Mouse (Mus musculus) frontal cortex, postnatal 36 days (tissue): ENCODE measurements at regions not wholly inside any gene's neighbourhood (a gene's known extent, or its start where the extent isn't known, plus 50 kb on each side); places are given as distances from the start of the nearest gene placed in this dataset.
"Not testable (repeated sequence)": the region's sequence is repeated elsewhere in the genome, so short reads cannot be mapped to it uniquely, and the experiment has no call there.

Source experiments
- DNase-seq, 2 experiments: peaks; one replicate each; pipeline ENCODE4 v3.0.0; 2022; ENCODE audit warnings: low spot score in 2 of 2

- DNase-seq, result no peak
Measured at GRCm38 (mm10) chr1:13042326-13042725, 1628.4 kb downstream of the A830018L16Rik start.

GRCm38 (mm10) chr1:13050140-13050775 lies 1636.4 kb downstream of the A830018L16Rik start:
- peak; percentile 11 to 37 for DNase-seq

- not testable (repeated sequence) for DNase-seq
Measured at GRCm38 (mm10) chr1:13051433-13052066, 1637.6 kb downstream of the A830018L16Rik start.

GRCm38 (mm10) chr1:13052067-13052460 lies 1638.2 kb downstream of the A830018L16Rik start:
- peak; percentile 6 to 15 for DNase-seq

- no peak for DNase-seq
Measured at GRCm38 (mm10) chr1:13057741-13058140, 1643.8 kb downstream of the A830018L16Rik start.

- no peak for DNase-seq
Measured at GRCm38 (mm10) chr1:13059616-13060320, 1645.9 kb downstream of the A830018L16Rik start.
